ENCODE assay signal across 24 mouse cellular contexts in genomic region chr10:122033271-122033670, GRCm38 (mm10). TPM values are rescaled to one million over a fixed set of nuclear protein-coding genes. Genes with fewer than 3 reads are reported as not detected.
DNase-seq lines count a peak whose midpoint lies in the region; ATAC-seq and TF ChIP-seq lines count a peak whose summit lies in the region.
"Had no signal": no experiment of that assay in that cellular context is flagged by ENCODE, and none has a peak within 500 bp of the region (broad histone marks: within the 10 kb centered on the region; RNA-seq: fewer than 3 reads in every experiment).

No protein-coding gene starts in this region.

- H3K27ac ChIP-seq in lung, embryonic 16.5 days (ENCODE audit: low read length): no peak overlapping the region
- no peak overlapping the region for H3K27ac ChIP-seq in lung, postnatal 0 days (ENCODE audit: low read length)
- no peak overlapping the region for H3K27ac ChIP-seq in stomach, embryonic 16.5 days (ENCODE audit: low read length)
- H3K27ac ChIP-seq: embryonic facial prominence, embryonic 13.5 days; embryonic facial prominence, embryonic 15.5 days; forebrain, embryonic 13.5 days had no signal

- H3K9ac ChIP-seq in lung, embryonic 16.5 days (ENCODE audit: low read length): no peak overlapping the region
- no peak overlapping the region for H3K9ac ChIP-seq in lung, postnatal 0 days (replicated peaks; ENCODE audit: low read depth)
- no peak overlapping the region for H3K9ac ChIP-seq in stomach, embryonic 16.5 days (ENCODE audit: low read length)
- H3K9ac ChIP-seq: embryonic facial prominence, embryonic 13.5 days; embryonic facial prominence, embryonic 15.5 days; forebrain, embryonic 13.5 days had no signal

- no peak overlapping the region for H3K4me3 ChIP-seq in lung, embryonic 16.5 days (ENCODE audit: low read length)
- no peak overlapping the region for H3K4me3 ChIP-seq in lung, postnatal 0 days (ENCODE audit: low read depth, low read length)
- no peak overlapping the region for H3K4me3 ChIP-seq in stomach, embryonic 16.5 days (replicated peaks; ENCODE audit: low read length)
- H3K4me3 ChIP-seq: embryonic facial prominence, embryonic 13.5 days; embryonic facial prominence, embryonic 15.5 days; erythroblast, embryonic 14.5 days; forebrain, embryonic 13.5 days had no signal

- no peak overlapping the region for H3K4me2 ChIP-seq in lung, embryonic 16.5 days (ENCODE audit: low read depth, low read length)
- no peak overlapping the region for H3K4me2 ChIP-seq in lung, postnatal 0 days (replicated peaks; ENCODE audit: low read depth, low read length)
- no peak overlapping the region for H3K4me2 ChIP-seq in stomach, embryonic 16.5 days (ENCODE audit: low read depth, low read length)
- H3K4me2 ChIP-seq: embryonic facial prominence, embryonic 13.5 days; embryonic facial prominence, embryonic 15.5 days; forebrain, embryonic 13.5 days had no signal

- peaks cover 4% of the 10 kb centered on the region for H3K36me3 ChIP-seq in lung, embryonic 16.5 days (ENCODE audit: control insufficient read depth, insufficient read depth, low read length)
- H3K36me3 ChIP-seq in lung, postnatal 0 days (ENCODE audit: insufficient read depth, low read length): no peaks in the 10 kb centered on the region
- no peaks in the 10 kb centered on the region for H3K36me3 ChIP-seq in stomach, embryonic 16.5 days (ENCODE audit: control insufficient read depth, insufficient read depth, low read length)
- H3K36me3 ChIP-seq: G1E had no signal

- peak; percentile 29; the same call in 1 of the 2 replicates for ATAC-seq in lung, embryonic 16.5 days (ENCODE audit: low read depth)
- no peak for ATAC-seq in lung, postnatal 0 days
- peak; percentile 38; the same call in 1 of the 2 replicates for ATAC-seq in stomach, embryonic 16.5 days (ENCODE audit: insufficient read depth, low FRiP score)
- ATAC-seq: forebrain, embryonic 13.5 days; forebrain, embryonic 16.5 days; Patski had no signal

- peaks cover 34% of the 10 kb centered on the region for H3K4me1 ChIP-seq in lung, embryonic 16.5 days (replicated peaks; ENCODE audit: control insufficient read depth, insufficient read depth, low read length)
- H3K4me1 ChIP-seq in lung, postnatal 0 days (ENCODE audit: insufficient read depth, low read depth, low read length): peaks cover 4% of the 10 kb centered on the region; the same call in 1 of the 2 replicates
- peaks cover 10% of the 10 kb centered on the region; the same call in 1 of the 2 replicates for H3K4me1 ChIP-seq in stomach, embryonic 16.5 days (ENCODE audit: control insufficient read depth, insufficient read depth, low read length)
- H3K4me1 ChIP-seq: forebrain, embryonic 13.5 days had no signal

- no peaks in the 10 kb centered on the region for H3K27me3 ChIP-seq in lung, embryonic 16.5 days (ENCODE audit: control insufficient read depth, insufficient read depth, low read depth, low read length)
- no peaks in the 10 kb centered on the region for H3K27me3 ChIP-seq in lung, postnatal 0 days (replicated peaks; ENCODE audit: insufficient read depth, low read length)
- H3K27me3 ChIP-seq in stomach, embryonic 16.5 days (ENCODE audit: control insufficient read depth, insufficient read depth, low read length): no peaks in the 10 kb centered on the region
- H3K27me3 ChIP-seq: embryonic facial prominence, embryonic 13.5 days; embryonic facial prominence, embryonic 15.5 days; forebrain, embryonic 13.5 days; Patski had no signal

- TF ChIP-seq EP300 in lung, postnatal 0 days (IDR thresholded peaks at IDR 0.05): no peak

- no peak for DNase-seq in lung, postnatal 0 days (ENCODE audit: low spot score)
- DNase-seq in ES-CJ7 (ENCODE audit: low read depth, low spot score): peak; percentile 14
- peak; percentile 37 for DNase-seq in ZHBTc4 (ENCODE audit: low read depth, low spot score)
- DNase-seq in spleen, postnatal 4 days (ENCODE audit: low spot score in 2 of 2): no peak
- DNase-seq in spleen, adult 12 weeks (ENCODE audit: low spot score): no peak
- DNase-seq: adrenal gland, adult 2 months; adrenal gland, postnatal 10 days; adrenal gland, postnatal 25 days; cerebellum, adult 11 months; cerebellum, adult 18-20 months; cerebellum, adult 8-10 months; cerebellum, adult 9-11 months; cerebellum, postnatal 14 days; cerebellum, postnatal 36 days; embryo, embryonic 11 days had no signal

- WGBS in lung, embryonic 16.5 days: 57% methylated on average over 5 of the region's 5 CpGs
- WGBS in lung, postnatal 0 days: 53% methylated on average over 5 of the region's 5 CpGs
- 50% methylated on average over 5 of the region's 5 CpGs for WGBS in stomach, embryonic 16.5 days

- no peak for TF ChIP-seq CTCF in lung, postnatal 0 days (IDR thresholded peaks at IDR 0.05)

- H3K9me3 ChIP-seq in lung, embryonic 16.5 days (ENCODE audit: control insufficient read depth, low read length): no peaks in the 10 kb centered on the region
- H3K9me3 ChIP-seq in lung, postnatal 0 days (ENCODE audit: low read length): no peaks in the 10 kb centered on the region
- no peaks in the 10 kb centered on the region for H3K9me3 ChIP-seq in stomach, embryonic 16.5 days (replicated peaks; ENCODE audit: control insufficient read depth, low read length)
- H3K9me3 ChIP-seq: embryonic facial prominence, embryonic 15.5 days; forebrain, embryonic 13.5 days had no signal

RNA-seq across cellular contexts. Expression of gene Srgap1, which starts 13.8 kb away (rescaled TPM):
- polyA plus RNA-seq in lung, embryonic 16.5 days (2015; fragmentation: Nextera tagmentation; extraction: Ambion mirVana): 8.0 and 8.6 TPM in 2 replicates
- 7.4 and 11.8 TPM in 2 replicates for polyA plus RNA-seq in lung, postnatal 0 days (2015; fragmentation: Nextera tagmentation; extraction: Ambion mirVana)
- polyA plus RNA-seq in stomach, embryonic 16.5 days (2015; fragmentation: Nextera tagmentation; extraction: Ambion mirVana): 5.6 and 6.0 TPM in 2 replicates
- polyA plus RNA-seq: G1E had no signal

Comparison
In these comparisons a context has a peak if more than half of its experiments do, and no peak if none do; other contexts are left out.
1. DNase-seq: peak in ES-CJ7 (single experiment) and ZHBTc4 (single experiment); none in lung, postnatal 0 days (single experiment), spleen, postnatal 4 days (0 of 2) and spleen, adult 12 weeks (single experiment).